ENCODE assay signal across 8 mouse cellular contexts in genomic region chr2:119028941-119029551, GRCm38 (mm10). TPM values are rescaled to one million over a fixed set of nuclear protein-coding genes. Genes with fewer than 3 reads are reported as not detected.
DNase-seq lines count a peak whose midpoint lies in the region; ATAC-seq and TF ChIP-seq lines count a peak whose summit lies in the region.

Gene Ccdc32 (minus strand): TSS chr2:119029393.

- H3K27me3 ChIP-seq in ES-Bruce4 (ENCODE audit: control insufficient read depth, insufficient read depth, low read length, poor library complexity, severe bottlenecking): no peaks in the 10 kb centered on the region
- peaks cover 11% of the 10 kb centered on the region; the same call in 1 of the 2 replicates for H3K27me3 ChIP-seq in forebrain, embryonic 13.5 days
- no peaks in the 10 kb centered on the region for H3K27me3 ChIP-seq in liver, postnatal 0 days (ENCODE audit: insufficient read depth, low read length)
- H3K27me3 ChIP-seq in neural tube, embryonic 14.5 days (ENCODE audit: control insufficient read depth, insufficient read depth, low read length): no peaks in the 10 kb centered on the region

- H3K4me3 ChIP-seq in ES-Bruce4 (ENCODE audit: low read depth, low read length): peak within 1 kb of the TSS; percentile 97
- H3K4me3 ChIP-seq in forebrain, embryonic 13.5 days: peak within 1 kb of the TSS; percentile 73
- H3K4me3 ChIP-seq in liver, postnatal 0 days (ENCODE audit: low read depth, low read length): peak within 1 kb of the TSS; percentile 86
- H3K4me3 ChIP-seq in neural tube, embryonic 14.5 days (ENCODE audit: low read depth, low read length): peak within 1 kb of the TSS; percentile 49

- TF ChIP-seq EP300 in ES-Bruce4 (IDR thresholded peaks at IDR 0.05; ENCODE audit: insufficient read depth, low read depth, low read length): no peak
- no peak for TF ChIP-seq EP300 in liver, postnatal 0 days (IDR thresholded peaks at IDR 0.05; ENCODE audit: low read depth)

- peak; percentile 97 for DNase-seq in heart, postnatal 10 days
- peak; percentile 96 for DNase-seq in large intestine, adult 2 months (ENCODE audit: low read depth, low spot score)
- peak; percentile 96 for DNase-seq in liver, postnatal 0 days
- peak; percentile 97 for DNase-seq in testis, postnatal 10 days (ENCODE audit: low spot score)

- no peaks in the 10 kb centered on the region for H3K36me3 ChIP-seq in ES-Bruce4 (ENCODE audit: control insufficient read depth, insufficient read depth, low read length, poor library complexity, severe bottlenecking)
- peaks cover 15% of the 10 kb centered on the region for H3K36me3 ChIP-seq in forebrain, embryonic 13.5 days (ENCODE audit: poor library complexity, severe bottlenecking)
- H3K36me3 ChIP-seq in liver, postnatal 0 days (replicated peaks; ENCODE audit: insufficient read depth, low read length): peaks cover 9% of the 10 kb centered on the region; the same call in 1 of the 2 replicates
- no peaks in the 10 kb centered on the region for H3K36me3 ChIP-seq in neural tube, embryonic 14.5 days (ENCODE audit: control insufficient read depth, insufficient read depth, low read length)

- no peaks in the 10 kb centered on the region for H3K9me3 ChIP-seq in ES-Bruce4 (replicated peaks; ENCODE audit: control insufficient read depth, insufficient read depth, low read length, poor library complexity, severe bottlenecking)
- H3K9me3 ChIP-seq in forebrain, embryonic 13.5 days (replicated peaks): no peaks in the 10 kb centered on the region
- H3K9me3 ChIP-seq in liver, postnatal 0 days (ENCODE audit: low read length): no peaks in the 10 kb centered on the region
- no peaks in the 10 kb centered on the region for H3K9me3 ChIP-seq in neural tube, embryonic 14.5 days (ENCODE audit: control insufficient read depth, low read length)

- ATAC-seq in cerebellum, adult (ENCODE audit: insufficient number of reproducible peaks, low FRiP score, low TSS enrichment): peak; percentile 97
- ATAC-seq in forebrain, embryonic 13.5 days: peak; percentile 98
- ATAC-seq in liver, postnatal 0 days: peak; percentile 95
- peak; percentile 96 for ATAC-seq in neural tube, embryonic 14.5 days (ENCODE audit: low read depth)

- TF ChIP-seq CTCF in ES-Bruce4 (IDR thresholded peaks at IDR 0.05; ENCODE audit: low read depth, low read length): no peak
- TF ChIP-seq CTCF in liver, postnatal 0 days (IDR thresholded peaks at IDR 0.05; ENCODE audit: low read depth): no peak

- H3K4me1 ChIP-seq in ES-Bruce4 (ENCODE audit: control insufficient read depth, insufficient read depth, low read length): no peaks in the 10 kb centered on the region
- H3K4me1 ChIP-seq in forebrain, embryonic 13.5 days: peaks cover 21% of the 10 kb centered on the region
- H3K4me1 ChIP-seq in liver, postnatal 0 days (ENCODE audit: insufficient read depth): peaks cover 21% of the 10 kb centered on the region
- peaks cover 6% of the 10 kb centered on the region; the same call in 1 of the 2 replicates for H3K4me1 ChIP-seq in neural tube, embryonic 14.5 days (ENCODE audit: control insufficient read depth, insufficient read depth, low read length)

- WGBS in forebrain, embryonic 13.5 days: under 1% methylated on average over 28 of the region's 28 CpGs
- WGBS in large intestine, adult 2 months: under 1% methylated on average over 28 of the region's 28 CpGs
- WGBS in liver, postnatal 0 days (ENCODE audit: insufficient replicate concordance): 1% methylated on average over 28 of the region's 28 CpGs
- under 1% methylated on average over 28 of the region's 28 CpGs for WGBS in neural tube, embryonic 14.5 days

- TF ChIP-seq POLR2A in ES-Bruce4 (IDR thresholded peaks at IDR 0.05; ENCODE audit: insufficient read depth, low read length): peak; percentile 41

- H3K4me2 ChIP-seq in forebrain, embryonic 13.5 days: peak within 1 kb of the TSS; percentile 78
- H3K4me2 ChIP-seq in liver, postnatal 0 days (ENCODE audit: low read depth, low read length): peak within 1 kb of the TSS; percentile 96
- peak within 1 kb of the TSS; percentile 78 for H3K4me2 ChIP-seq in neural tube, embryonic 14.5 days (ENCODE audit: low read depth, low read length)

- intact Hi-C loops in heart, postnatal 10 days (cut with DNase I): no loop called here

- no peak within 1 kb of the TSS for H3K27ac ChIP-seq in ES-Bruce4 (ENCODE audit: insufficient read depth, low read length)
- H3K27ac ChIP-seq in forebrain, embryonic 13.5 days: no peak within 1 kb of the TSS
- H3K27ac ChIP-seq in liver, postnatal 0 days (ENCODE audit: low read depth): peak within 1 kb of the TSS; percentile 61; the same call in 1 of the 2 replicates
- H3K27ac ChIP-seq in neural tube, embryonic 14.5 days (ENCODE audit: low read depth, low read length): no peak within 1 kb of the TSS

- peak within 1 kb of the TSS; percentile 54 for H3K9ac ChIP-seq in ES-Bruce4 (ENCODE audit: low read depth, poor library complexity, severe bottlenecking)
- peak within 1 kb of the TSS; percentile 79 for H3K9ac ChIP-seq in forebrain, embryonic 13.5 days
- H3K9ac ChIP-seq in liver, postnatal 0 days (replicated peaks): peak within 1 kb of the TSS; percentile 87
- H3K9ac ChIP-seq in neural tube, embryonic 14.5 days (replicated peaks; ENCODE audit: low read depth, low read length): peak within 1 kb of the TSS; percentile 69

RNA-seq across cellular contexts. Expression of gene Ccdc32, which starts in this region (rescaled TPM):
- polyA plus RNA-seq in ES-Bruce4 (2011; ENCODE audit: insufficient read depth, insufficient read length, low read depth, missing spikeins): 8.7 and 9.2 TPM in 2 replicates
- polyA plus RNA-seq in forebrain, embryonic 13.5 days (2015; fragmentation: Nextera tagmentation; extraction: Ambion mirVana): 31.1 and 33.8 TPM in 2 replicates
- 10 to 100 TPM; 12.8 to 17.4 TPM for total RNA-seq in heart, postnatal 10 days (2021)
- polyA plus RNA-seq in large intestine, adult 2 months (2012; rRNA removed): 12.4 and 16.0 TPM in 2 replicates
- polyA plus RNA-seq in liver, postnatal 0 days (2015; fragmentation: Nextera tagmentation; extraction: Ambion mirVana): 12.2 and 12.8 TPM in 2 replicates
- polyA plus RNA-seq in neural tube, embryonic 14.5 days (2014; fragmentation: Nextera tagmentation; extraction: Ambion mirVana): 36.3 and 38.5 TPM in 2 replicates
